Mouse (Mus musculus) heart, embryonic 16.5 days (tissue): ENCODE data around the gene Cttnbp2nl. TPM values are rescaled to one million over a fixed set of nuclear protein-coding genes. Genes with fewer than 3 reads are reported as not detected.

Experiments used
- ATAC-seq: fragments of 200-750 bp; cut with Nextera tagmentation; replicated peaks from 2 replicates; pipeline ENCODE4 v1.8.0; 2017; ENCODE audit warnings: moderate number of reproducible peaks; ENCODE audit not compliant: insufficient read depth, low FRiP score; ENCODE audit errors: extremely low read depth
- H3K27ac ChIP-seq: fragments of 300-500 bp; sonication (generic); 2 replicates; pipeline ENCODE4 v1.5.1; 2014; ENCODE audit warnings: mild to moderate bottlenecking, low read length, control low read depth, moderate library complexity
- H3K27me3 ChIP-seq: fragments of 300-500 bp; sonication (generic); 2 replicates; pipeline ENCODE4 v1.6.1; 2014; ENCODE audit warnings: low read length, mixed read lengths; ENCODE audit not compliant: control insufficient read depth, insufficient read depth
- H3K36me3 ChIP-seq: fragments of 300-500 bp; sonication (generic); 2 replicates; pipeline ENCODE4 v1.6.1; 2014; ENCODE audit not compliant: control insufficient read depth, insufficient read depth
- H3K4me1 ChIP-seq: fragments of 300-500 bp; sonication (generic); 2 replicates; pipeline ENCODE4 v1.6.1; 2014; ENCODE audit warnings: low read length, mixed read lengths; ENCODE audit not compliant: control insufficient read depth, insufficient read depth
- H3K4me2 ChIP-seq: fragments of 300-500 bp; sonication (generic); 2 replicates; pipeline ENCODE4 v1.6.1; 2014; ENCODE audit warnings: low read depth, mild to moderate bottlenecking, control low read depth, low read length
- H3K4me3 ChIP-seq: fragments of 300-500 bp; sonication (generic); 2 replicates; pipeline ENCODE4 v1.5.1; 2014; ENCODE audit warnings: mild to moderate bottlenecking, control low read depth, low read length
- H3K9ac ChIP-seq: fragments of 300-500 bp; sonication (generic); 2 replicates; pipeline ENCODE4 v1.6.1; 2014; ENCODE audit warnings: low read length, control low read depth
- H3K9me3 ChIP-seq: fragments of 300-500 bp; sonication (generic); replicated peaks from 2 replicates; pipeline ENCODE4 v1.6.1; 2016; ENCODE audit warnings: low read length; ENCODE audit not compliant: control insufficient read depth
- WGBS: fragments of 180-500 bp; shearing (Covaris S2); extraction: QIAGEN DNeasy Blood & Tissue Kit; methylation state at CpG from one replicate; pipeline ENCODE4 v1.1.7; 2014; 5-methylcytosine and 5-hydroxymethylcytosine counted together
- polyA plus RNA-seq: library from polyadenylated mRNA; unstranded; fragments of >200 nt; fragmentation: Nextera tagmentation; extraction: Ambion mirVana; gene quantifications from 2 replicates; pipeline ENCODE4 v1.2.1, GENCODE M21; 2015

The Cttnbp2nl gene
- polyA plus RNA-seq, 1 experiment from 2014 or later, result 19.4 TPM

GRCm38 (mm10) chr3:105052171-105052936 lies 592 bp downstream of the Cttnbp2nl start:
- H3K36me3 ChIP-seq, result no peaks in the 10 kb centered on the region; the same call in 1 of the 2 replicates
- H3K27me3 ChIP-seq, result no peaks in the 10 kb centered on the region
- peak overlapping the region; percentile 78 for H3K27ac ChIP-seq
- peak overlapping the region; percentile 89 for H3K4me3 ChIP-seq
- H3K9ac ChIP-seq, result peak overlapping the region; percentile 88
- H3K9me3 ChIP-seq, result no peaks in the 10 kb centered on the region
- H3K4me2 ChIP-seq, result peak overlapping the region; percentile 82
- ATAC-seq, result peak; percentile 15
- 1% methylated on average over 36 of the region's 37 CpGs for WGBS
- H3K4me1 ChIP-seq, result peaks cover 56% of the 10 kb centered on the region

- 16% methylated on average over 2 of the region's 2 CpGs for WGBS
- H3K27me3 ChIP-seq, result no peaks in the 10 kb centered on the region
- ATAC-seq, result no peak
These were observed 1.8 kb downstream of the Cttnbp2nl start for GRCm38 (mm10) chr3:105051103-105051502.

GRCm38 (mm10) chr3:105049848-105050247 lies 3.1 kb downstream of the Cttnbp2nl start:
- no peaks in the 10 kb centered on the region for H3K27me3 ChIP-seq
- peak overlapping the region; percentile 15; the same call in 1 of the 2 replicates for H3K4me3 ChIP-seq
- H3K27ac ChIP-seq, result no peak overlapping the region
- peak overlapping the region; percentile 48 for H3K4me2 ChIP-seq
- H3K9ac ChIP-seq, result no peak overlapping the region
- H3K4me1 ChIP-seq, result peaks cover 70% of the 10 kb centered on the region
- H3K9me3 ChIP-seq, result no peaks in the 10 kb centered on the region
- 38% methylated on average over 6 of the region's 6 CpGs for WGBS
- H3K36me3 ChIP-seq, result no peaks in the 10 kb centered on the region; the same call in 1 of the 2 replicates
- no peak for ATAC-seq

More at GRCm38 (mm10) chr3:105051103-105051502, 1.8 kb downstream of the Cttnbp2nl start:
- Histone ChIP-seq H3K36me3 (no peaks in the 10 kb centered on the region; the same call in 1 of the 2 replicates), H3K9ac (peak overlapping the region; percentile 88), H3K9me3 (no peaks in the 10 kb centered on the region), H3K4me1 (peaks cover 68% of the 10 kb centered on the region), H3K4me2 (peak overlapping the region; percentile 82), H3K27ac (peak overlapping the region; percentile 78), H3K4me3 (peak overlapping the region; percentile 89)

- peak overlapping the region; percentile 85 for H3K27ac ChIP-seq
- 0 out of 2 replicates have a peak, but pooled peaks have one; percentile 29 for ATAC-seq
- WGBS, result 19% methylated on average over 8 of the region's 8 CpGs
- no peaks in the 10 kb centered on the region for H3K27me3 ChIP-seq
- H3K9me3 ChIP-seq, result no peaks in the 10 kb centered on the region
- H3K4me3 ChIP-seq, result peak overlapping the region; percentile 15
- H3K4me2 ChIP-seq, result peak overlapping the region; percentile 52
- H3K4me1 ChIP-seq, result peaks cover 74% of the 10 kb centered on the region
- no peaks in the 10 kb centered on the region; the same call in 1 of the 2 replicates for H3K36me3 ChIP-seq
- H3K9ac ChIP-seq, result peak overlapping the region; percentile 61
These were observed 5.3 kb downstream of the Cttnbp2nl start for GRCm38 (mm10) chr3:105047616-105048015.

- Histone ChIP-seq H3K9me3 (no peaks in the 10 kb centered on the region), H3K36me3 (no peaks in the 10 kb centered on the region; the same call in 1 of the 2 replicates), H3K9ac (peak overlapping the region; percentile 61), H3K4me2 (peak overlapping the region; percentile 52), H3K4me1 (peaks cover 80% of the 10 kb centered on the region), H3K27me3 (no peaks in the 10 kb centered on the region), H3K4me3 (peak overlapping the region; percentile 18), H3K27ac (peak overlapping the region; percentile 85)
- no peak for ATAC-seq
- 16% methylated on average over 5 of the region's 5 CpGs for WGBS
These were observed 6.1 kb downstream of the Cttnbp2nl start for GRCm38 (mm10) chr3:105046870-105047269.

GRCm38 (mm10) chr3:105043746-105044145 lies 9.2 kb downstream of the Cttnbp2nl start:
- H3K4me1 ChIP-seq, result peaks cover 74% of the 10 kb centered on the region
- H3K4me3 ChIP-seq, result no peak overlapping the region
- H3K4me2 ChIP-seq, result no peak overlapping the region
- no peaks in the 10 kb centered on the region for H3K36me3 ChIP-seq
- no peaks in the 10 kb centered on the region for H3K27me3 ChIP-seq
- 89% methylated on average over 5 of the region's 5 CpGs for WGBS
- ATAC-seq, result no peak
- no peaks in the 10 kb centered on the region for H3K9me3 ChIP-seq
- H3K9ac ChIP-seq, result no peak overlapping the region
- H3K27ac ChIP-seq, result no peak overlapping the region

- no peak for ATAC-seq
- Histone ChIP-seq H3K36me3 (peaks cover 3% of the 10 kb centered on the region; the same call in 1 of the 2 replicates), H3K9ac (no peak overlapping the region), H3K27ac (no peak overlapping the region), H3K9me3 (no peaks in the 10 kb centered on the region), H3K4me2 (no peak overlapping the region), H3K4me1 (peaks cover 50% of the 10 kb centered on the region), H3K27me3 (no peaks in the 10 kb centered on the region), H3K4me3 (no peak overlapping the region)
- 84% methylated on average over 9 of the region's 9 CpGs for WGBS
These were observed 11.8 kb downstream of the Cttnbp2nl start for GRCm38 (mm10) chr3:105040983-105041625.

GRCm38 (mm10) chr3:105040002-105040401 lies 12.9 kb downstream of the Cttnbp2nl start:
- H3K4me1 ChIP-seq, result peaks cover 40% of the 10 kb centered on the region
- no peak for ATAC-seq

More at GRCm38 (mm10) chr3:105040002-105040401, 12.9 kb downstream of the Cttnbp2nl start:
- H3K27ac ChIP-seq, result peak overlapping the region; percentile 4; the same call in 1 of the 2 replicates
- 0 out of 2 replicates have a peak overlapping the region, but pooled peaks have one; percentile 8 for H3K9ac ChIP-seq
- H3K4me2 ChIP-seq, result no peak overlapping the region
- no peak overlapping the region for H3K4me3 ChIP-seq
- 34% methylated on average over 8 of the region's 8 CpGs for WGBS
- H3K36me3 ChIP-seq, result peaks cover 9% of the 10 kb centered on the region
- H3K9me3 ChIP-seq, result no peaks in the 10 kb centered on the region
- no peaks in the 10 kb centered on the region for H3K27me3 ChIP-seq
